Mouse (Mus musculus): ENCODE measurements around the gene Carmil3. TPM values are rescaled to one million over a fixed set of nuclear protein-coding genes. Genes with fewer than 3 reads are reported as not detected.

The Carmil3 gene
- polyA plus RNA-seq, 1 experiment from 2014 or later = 2.5 TPM

GRCm38 (mm10) chr14:55467108-55467507 lies 23.3 kb upstream of the Carmil3 start:
- DNase-seq (ENCODE audit: low spot score) = no peak
- no peak for ATAC-seq (replicated peaks; ENCODE audit: low FRiP score, low TSS enrichment, low read depth)
- H3K27me3 ChIP-seq (replicated peaks; ENCODE audit: control insufficient read depth, insufficient read depth, low read length) = no peaks in the 10 kb centered on the region

DNA sequence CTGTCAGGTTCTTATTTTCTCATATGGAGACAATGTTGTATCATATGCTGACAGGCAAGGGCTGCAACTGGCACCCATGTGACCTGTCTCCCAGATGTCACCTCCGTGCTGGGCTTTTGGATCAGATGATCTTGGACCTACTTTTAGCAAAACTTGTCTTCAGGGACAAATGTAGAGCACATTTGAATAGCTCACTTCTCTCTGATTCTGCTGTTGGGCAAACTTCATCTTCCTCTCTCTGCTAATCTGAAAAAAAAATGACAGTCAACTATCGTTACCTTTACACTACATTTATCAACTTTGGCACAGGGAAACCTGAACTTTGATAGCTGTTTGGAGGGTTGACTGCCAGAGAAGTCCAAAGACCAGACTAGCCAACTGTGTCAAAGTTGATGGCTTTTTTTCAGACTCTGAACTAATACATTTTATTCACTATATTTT lies 22.1 kb upstream of the Carmil3 start:
- Histone ChIP-seq H3K4me3 (ENCODE audit: low read depth, low read length) (no peak overlapping the region), H3K9me3 (ENCODE audit: control insufficient read depth, low read length) (no peaks in the 10 kb centered on the region), H3K27me3 (replicated peaks; ENCODE audit: control insufficient read depth, insufficient read depth, low read length) (no peaks in the 10 kb centered on the region), H3K4me1 (replicated peaks; ENCODE audit: control insufficient read depth, insufficient read depth, low read length) (0 out of 2 replicates have a peak, but pooled peaks cover 5% of the 10 kb centered on the region), H3K4me2 (ENCODE audit: low read length) (no peak overlapping the region), H3K36me3 (ENCODE audit: control insufficient read depth, insufficient read depth, low read length) (no peaks in the 10 kb centered on the region), H3K27ac (ENCODE audit: low read depth) (no peak overlapping the region), H3K9ac (ENCODE audit: low read length) (no peak overlapping the region)
- DNase-seq (ENCODE audit: low spot score) = no peak
- ATAC-seq (replicated peaks; ENCODE audit: low FRiP score, low TSS enrichment, low read depth) = no peak
- WGBS = 79% methylated on average over 2 of the region's 2 CpGs

More at GRCm38 (mm10) chr14:55467108-55467507, 23.3 kb upstream of the Carmil3 start:
- no peaks in the 10 kb centered on the region for H3K36me3 ChIP-seq (ENCODE audit: control insufficient read depth, insufficient read depth, low read length)
- H3K4me1 ChIP-seq (replicated peaks; ENCODE audit: control insufficient read depth, insufficient read depth, low read length) = 0 out of 2 replicates have a peak, but pooled peaks cover 5% of the 10 kb centered on the region
- no peak overlapping the region for H3K4me2 ChIP-seq (ENCODE audit: low read length)
- H3K9me3 ChIP-seq (ENCODE audit: control insufficient read depth, low read length) = no peaks in the 10 kb centered on the region
- H3K9ac ChIP-seq (ENCODE audit: low read length) = no peak overlapping the region
- no peak overlapping the region for H3K27ac ChIP-seq (ENCODE audit: low read depth)
- no peak overlapping the region for H3K4me3 ChIP-seq (ENCODE audit: low read depth, low read length)
- WGBS = 72% methylated on average over 7 of the region's 7 CpGs

DNA sequence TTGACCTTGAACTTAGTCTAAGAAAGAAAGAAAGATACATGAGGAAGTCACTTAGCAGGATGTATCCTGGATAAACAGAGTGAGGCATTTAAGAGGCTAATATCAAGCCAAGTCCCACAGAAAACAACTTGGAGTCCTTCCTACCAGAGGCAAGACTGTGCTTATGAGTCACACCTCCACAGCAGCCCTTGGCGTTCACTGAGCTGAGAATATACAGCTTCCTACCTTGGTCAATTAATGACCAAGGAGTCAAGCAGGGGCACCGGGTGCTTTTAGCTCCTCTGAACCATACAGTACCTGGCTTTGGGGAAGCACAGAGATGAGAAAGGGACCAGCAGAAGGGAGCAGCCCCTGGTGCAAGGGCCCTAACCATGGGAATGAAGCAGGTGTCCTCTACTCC lies 21.4 kb upstream of the Carmil3 start:
- Histone ChIP-seq H3K27ac (ENCODE audit: low read depth) (no peak overlapping the region), H3K4me1 (replicated peaks; ENCODE audit: control insufficient read depth, insufficient read depth, low read length) (0 out of 2 replicates have a peak, but pooled peaks cover 5% of the 10 kb centered on the region)
- DNase-seq (ENCODE audit: low spot score) = no peak

DNA sequence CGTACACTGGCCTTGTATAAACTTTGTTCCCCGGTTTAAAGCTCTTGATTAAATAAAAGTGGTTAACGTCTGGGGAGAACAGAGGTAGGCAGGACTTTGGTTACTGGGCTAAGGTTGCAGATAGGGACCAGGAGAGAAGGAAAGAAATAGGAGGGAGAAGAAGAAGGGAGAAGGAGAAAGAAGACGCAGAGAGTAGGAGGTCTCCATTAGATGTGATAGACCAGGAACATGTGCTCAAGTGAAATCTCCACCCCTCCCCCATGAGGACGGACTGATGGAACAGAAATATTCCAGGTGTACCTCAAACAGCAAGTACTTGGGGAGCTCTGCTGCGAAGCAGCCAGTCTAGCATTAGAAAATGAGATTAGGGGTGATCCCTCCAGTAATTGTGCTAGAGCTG lies 20.6 kb upstream of the Carmil3 start:
- DNase-seq (ENCODE audit: low spot score) (no peak), ATAC-seq (replicated peaks; ENCODE audit: low FRiP score, low TSS enrichment, low read depth) (no peak)
- H3K27ac ChIP-seq (ENCODE audit: low read depth) = no peak overlapping the region
- H3K9me3 ChIP-seq (ENCODE audit: control insufficient read depth, low read length) = no peaks in the 10 kb centered on the region
- WGBS = 53% methylated on average over 6 of the region's 6 CpGs
- H3K36me3 ChIP-seq (ENCODE audit: control insufficient read depth, insufficient read depth, low read length) = no peaks in the 10 kb centered on the region
- 0 out of 2 replicates have a peak, but pooled peaks cover 5% of the 10 kb centered on the region for H3K4me1 ChIP-seq (replicated peaks; ENCODE audit: control insufficient read depth, insufficient read depth, low read length)
- H3K4me2 ChIP-seq (ENCODE audit: low read length) = no peak overlapping the region
- H3K27me3 ChIP-seq (replicated peaks; ENCODE audit: control insufficient read depth, insufficient read depth, low read length) = no peaks in the 10 kb centered on the region
- no peak overlapping the region for H3K9ac ChIP-seq (ENCODE audit: low read length)
- H3K4me3 ChIP-seq (ENCODE audit: low read depth, low read length) = no peak overlapping the region

More for the DNA sequence above, 21.4 kb upstream of the Carmil3 start:
- no peak for ATAC-seq (replicated peaks; ENCODE audit: low FRiP score, low TSS enrichment, low read depth)
- Histone ChIP-seq H3K9me3 (ENCODE audit: control insufficient read depth, low read length) (no peaks in the 10 kb centered on the region), H3K36me3 (ENCODE audit: control insufficient read depth, insufficient read depth, low read length) (no peaks in the 10 kb centered on the region), H3K4me2 (ENCODE audit: low read length) (no peak overlapping the region), H3K4me3 (ENCODE audit: low read depth, low read length) (no peak overlapping the region), H3K27me3 (replicated peaks; ENCODE audit: control insufficient read depth, insufficient read depth, low read length) (no peaks in the 10 kb centered on the region), H3K9ac (ENCODE audit: low read length) (no peak overlapping the region)
- WGBS = 62% methylated on average over 2 of the region's 2 CpGs

GRCm38 (mm10) chr14:55470806-55471205 lies 19.6 kb upstream of the Carmil3 start:
- no peaks in the 10 kb centered on the region for H3K36me3 ChIP-seq (ENCODE audit: control insufficient read depth, insufficient read depth, low read length)
- H3K27me3 ChIP-seq (replicated peaks; ENCODE audit: control insufficient read depth, insufficient read depth, low read length) = no peaks in the 10 kb centered on the region
- no peak for ATAC-seq (replicated peaks; ENCODE audit: low FRiP score, low TSS enrichment, low read depth)
- no peak overlapping the region for H3K4me3 ChIP-seq (ENCODE audit: low read depth, low read length)
- 3% methylated on average over 10 of the region's 10 CpGs for WGBS
- no peak overlapping the region for H3K9ac ChIP-seq (ENCODE audit: low read length)
- peak overlapping the region; percentile 25 for H3K4me2 ChIP-seq (ENCODE audit: low read length)
- 0 out of 2 replicates have a peak, but pooled peaks cover 5% of the 10 kb centered on the region for H3K4me1 ChIP-seq (replicated peaks; ENCODE audit: control insufficient read depth, insufficient read depth, low read length)
- DNase-seq (ENCODE audit: low spot score) = no peak
- no peaks in the 10 kb centered on the region for H3K9me3 ChIP-seq (ENCODE audit: control insufficient read depth, low read length)
- H3K27ac ChIP-seq (ENCODE audit: low read depth) = no peak overlapping the region

DNA sequence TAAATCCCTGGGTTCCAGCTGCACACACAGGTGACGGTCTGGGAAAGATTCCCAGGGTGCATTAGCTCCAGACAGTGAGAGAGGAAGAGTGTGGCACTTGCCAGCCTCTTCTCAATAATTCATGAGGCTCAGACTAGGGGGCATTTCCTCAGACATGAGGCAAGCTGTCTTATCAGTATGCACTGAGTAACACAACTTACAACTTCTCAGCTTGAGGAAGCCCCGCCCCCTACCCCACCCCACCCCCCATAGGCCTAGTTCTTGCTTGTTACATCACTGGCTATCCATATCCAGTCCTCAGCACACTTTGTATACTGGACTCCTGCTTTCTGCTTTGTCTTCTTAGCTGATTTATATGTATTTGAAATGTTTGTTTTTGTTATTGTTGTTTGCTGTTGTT lies 14.8 kb upstream of the Carmil3 start:
- no peak overlapping the region for H3K4me3 ChIP-seq (ENCODE audit: low read depth, low read length)
- no peak overlapping the region for H3K4me2 ChIP-seq (ENCODE audit: low read length)
- ATAC-seq (replicated peaks; ENCODE audit: low FRiP score, low TSS enrichment, low read depth) (no peak), DNase-seq (ENCODE audit: low spot score) (no peak)
- H3K36me3 ChIP-seq (ENCODE audit: control insufficient read depth, insufficient read depth, low read length) = 0 out of 2 replicates have a peak, but pooled peaks cover 7% of the 10 kb centered on the region
- H3K27me3 ChIP-seq (replicated peaks; ENCODE audit: control insufficient read depth, insufficient read depth, low read length) = no peaks in the 10 kb centered on the region
- H3K27ac ChIP-seq (ENCODE audit: low read depth) = no peak overlapping the region
- H3K4me1 ChIP-seq (replicated peaks; ENCODE audit: control insufficient read depth, insufficient read depth, low read length) = 0 out of 2 replicates have a peak, but pooled peaks cover 8% of the 10 kb centered on the region
- no peaks in the 10 kb centered on the region for H3K9me3 ChIP-seq (ENCODE audit: control insufficient read depth, low read length)
- no peak overlapping the region for H3K9ac ChIP-seq (ENCODE audit: low read length)
- 52% methylated on average over 2 of the region's 2 CpGs for WGBS

- Histone ChIP-seq H3K36me3 (ENCODE audit: control insufficient read depth, insufficient read depth, low read length) (0 out of 2 replicates have a peak, but pooled peaks cover 10% of the 10 kb centered on the region), H3K4me2 (ENCODE audit: low read length) (no peak overlapping the region), H3K9me3 (ENCODE audit: control insufficient read depth, low read length) (no peaks in the 10 kb centered on the region), H3K27me3 (replicated peaks; ENCODE audit: control insufficient read depth, insufficient read depth, low read length) (no peaks in the 10 kb centered on the region), H3K9ac (ENCODE audit: low read length) (no peak overlapping the region), H3K27ac (ENCODE audit: low read depth) (no peak overlapping the region), H3K4me1 (replicated peaks; ENCODE audit: control insufficient read depth, insufficient read depth, low read length) (0 out of 2 replicates have a peak, but pooled peaks cover 5% of the 10 kb centered on the region), H3K4me3 (ENCODE audit: low read depth, low read length) (no peak overlapping the region)
- ATAC-seq (replicated peaks; ENCODE audit: low FRiP score, low TSS enrichment, low read depth) (no peak), DNase-seq (ENCODE audit: low spot score) (no peak)
- 100% methylated on average over 1 of the region's 1 CpGs for WGBS
Measured at GRCm38 (mm10) chr14:55477421-55477820, 13.0 kb upstream of the Carmil3 start.

DNA sequence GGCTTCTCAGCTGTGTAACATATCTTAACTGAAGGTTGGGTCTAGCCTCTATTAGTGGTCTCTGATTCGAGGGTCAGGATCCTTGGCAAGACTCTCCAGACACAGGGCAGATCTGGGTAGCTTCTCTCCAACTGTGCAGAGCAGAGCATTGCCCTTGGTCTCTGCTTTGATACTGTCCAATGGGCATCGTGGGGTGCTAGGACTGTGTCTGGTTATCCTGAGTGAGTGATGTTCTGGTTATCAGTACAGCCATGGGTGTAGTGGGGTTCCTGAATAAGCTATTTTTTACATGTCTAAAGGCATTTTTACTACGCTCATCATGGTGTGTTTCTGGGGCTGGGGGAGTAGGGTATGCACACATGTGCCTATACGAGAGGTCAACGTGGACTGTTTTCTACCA lies 12.6 kb upstream of the Carmil3 start:
- ATAC-seq (replicated peaks; ENCODE audit: low FRiP score, low TSS enrichment, low read depth) (no peak), DNase-seq (ENCODE audit: low spot score) (no peak)
- Histone ChIP-seq H3K9ac (ENCODE audit: low read length) (no peak overlapping the region), H3K9me3 (ENCODE audit: control insufficient read depth, low read length) (no peaks in the 10 kb centered on the region), H3K4me2 (ENCODE audit: low read length) (peak overlapping the region; percentile 67), H3K27me3 (replicated peaks; ENCODE audit: control insufficient read depth, insufficient read depth, low read length) (no peaks in the 10 kb centered on the region), H3K4me1 (replicated peaks; ENCODE audit: control insufficient read depth, insufficient read depth, low read length) (0 out of 2 replicates have a peak, but pooled peaks cover 5% of the 10 kb centered on the region), H3K27ac (ENCODE audit: low read depth) (no peak overlapping the region), H3K4me3 (ENCODE audit: low read depth, low read length) (no peak overlapping the region), H3K36me3 (ENCODE audit: control insufficient read depth, insufficient read depth, low read length) (0 out of 2 replicates have a peak, but pooled peaks cover 10% of the 10 kb centered on the region)
- 81% methylated on average over 5 of the region's 5 CpGs for WGBS

Measured in intestine, embryonic 14.5 days (tissue).